Mouse (Mus musculus) retina, postnatal 7 days (tissue): ENCODE measurements at regions not wholly inside any gene's neighbourhood (a gene's known extent, or its start where the extent isn't known, plus 50 kb on each side); places are given as distances from the start of the nearest gene placed in this dataset.
"Not testable (repeated sequence)": the region's sequence is repeated elsewhere in the genome, so short reads cannot be mapped to it uniquely, and the experiment has no call there.

Source experiments
- DNase-seq: peaks from one replicate; pipeline ENCODE4 v3.0.0-alpha.2; 2012; ENCODE audit warnings: low read depth, low spot score

GRCm38 (mm10) chr4:28064935-28065334, 748.0 kb upstream of the Epha7 start:
- no peak for DNase-seq

- DNase-seq, result no peak
Measured at GRCm38 (mm10) chr4:28065828-28066227, 747.1 kb upstream of the Epha7 start.

- DNase-seq, result no peak
Measured at GRCm38 (mm10) chr4:28079030-28079429, 733.9 kb upstream of the Epha7 start.

DNA sequence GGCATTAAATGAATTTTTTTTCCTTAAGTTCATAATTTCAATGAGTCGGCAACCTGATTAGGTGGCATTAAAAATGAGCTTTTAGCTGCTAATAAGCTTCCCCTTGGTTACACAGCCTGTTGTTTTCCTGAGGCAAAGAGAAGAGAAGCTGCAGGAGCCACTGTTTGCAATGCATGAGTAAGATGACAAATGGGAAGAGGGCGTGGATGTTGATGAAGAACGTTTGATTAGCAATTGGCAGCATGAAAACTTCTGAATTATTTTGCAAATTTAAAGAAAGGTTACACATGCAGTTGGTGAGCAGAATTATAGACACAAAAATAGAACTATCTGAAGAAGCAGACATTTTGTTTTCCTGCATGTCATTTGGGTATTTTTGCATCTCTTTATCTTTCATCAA, 720.1 kb upstream of the Epha7 start:
- no peak for DNase-seq

- no peak for DNase-seq
Measured at GRCm38 (mm10) chr4:28143165-28143564, 669.8 kb upstream of the Epha7 start.

DNA sequence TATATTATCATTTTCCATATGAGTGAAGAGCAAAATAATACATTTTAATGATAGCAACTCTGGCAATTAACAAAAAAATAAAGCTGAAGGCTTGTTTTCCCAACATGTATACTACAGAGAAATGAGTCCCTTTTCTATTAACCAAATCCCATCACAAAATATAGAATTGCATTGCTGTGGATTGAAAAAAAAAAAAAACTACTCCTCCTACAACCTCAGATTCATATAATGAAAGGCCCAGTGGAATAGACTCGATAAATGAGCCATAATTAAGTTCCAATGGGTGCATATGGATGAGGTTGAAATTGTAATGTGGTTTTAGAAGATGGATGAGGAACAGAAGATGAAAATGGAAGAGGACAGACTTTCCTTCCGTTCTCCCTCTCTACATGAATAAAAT, 657.8 kb upstream of the Epha7 start:
- DNase-seq, result no peak

DNA sequence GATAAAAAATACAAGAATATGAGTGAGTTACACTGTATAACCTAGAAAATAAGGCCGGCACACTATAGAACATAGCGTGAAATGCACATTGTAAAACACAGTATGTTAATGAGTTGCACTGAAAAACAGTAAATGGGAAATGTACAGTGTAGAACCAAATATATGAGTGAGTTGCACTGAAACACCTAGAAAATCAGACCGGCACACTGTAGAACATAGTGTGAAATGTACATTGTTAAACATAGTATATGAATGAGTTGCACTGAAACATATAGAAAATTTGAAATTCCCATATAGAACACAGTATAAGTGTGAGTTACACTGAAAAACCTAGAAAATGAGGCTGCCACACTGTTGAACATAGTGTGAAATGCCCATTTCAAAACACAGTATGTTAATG, 636.2 kb upstream of the Epha7 start:
- DNase-seq, result peak; percentile 54

DNA sequence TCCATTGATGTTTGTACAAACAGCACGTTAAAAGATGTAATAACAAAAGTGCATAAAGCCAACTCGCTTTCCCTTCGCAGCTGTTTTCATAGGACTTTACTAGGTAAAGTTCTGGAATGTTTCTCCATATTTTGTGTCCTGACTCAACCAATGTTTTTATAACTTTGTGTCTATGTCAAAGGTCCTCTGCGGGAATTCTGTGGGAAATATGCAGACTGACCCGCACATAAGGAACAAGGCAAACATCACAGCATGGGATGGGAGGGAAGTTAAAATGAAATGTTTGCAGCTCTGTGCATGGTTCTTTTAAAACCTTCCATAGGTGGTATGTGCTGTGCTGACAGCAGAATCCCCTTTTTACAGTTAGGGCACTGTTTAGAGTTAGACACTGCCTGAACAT, 622.1 kb upstream of the Epha7 start:
- DNase-seq, result no peak

DNA sequence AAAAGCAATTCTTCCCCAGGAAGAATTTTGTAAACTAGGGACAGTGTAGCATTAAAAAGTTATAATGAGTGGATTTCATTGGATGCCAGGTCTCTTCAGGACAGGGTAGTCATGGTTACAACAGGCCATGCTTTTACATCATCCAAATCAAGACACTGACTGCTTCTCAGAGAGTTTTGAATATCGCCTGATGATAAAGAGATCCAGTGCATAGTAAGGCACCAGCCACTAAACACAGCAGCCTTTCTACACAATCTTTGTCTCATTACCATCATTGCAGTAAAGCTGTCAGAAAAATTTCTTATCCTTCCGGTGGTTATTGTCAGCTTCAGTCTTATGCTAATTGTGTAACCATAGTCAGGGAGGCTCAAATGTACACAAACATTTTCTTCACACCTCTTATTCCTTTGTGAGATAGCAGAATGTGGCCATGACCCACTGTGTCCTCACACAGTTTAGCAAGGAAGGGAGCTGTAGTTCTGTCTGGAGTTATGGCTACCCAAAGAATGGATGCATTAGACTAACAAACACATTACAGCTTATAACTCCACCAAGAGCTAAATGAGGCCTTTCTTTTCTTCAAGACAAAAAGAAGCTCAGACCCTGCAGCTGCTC, 585.2 kb upstream of the Epha7 start:
- DNase-seq, result no peak

DNA sequence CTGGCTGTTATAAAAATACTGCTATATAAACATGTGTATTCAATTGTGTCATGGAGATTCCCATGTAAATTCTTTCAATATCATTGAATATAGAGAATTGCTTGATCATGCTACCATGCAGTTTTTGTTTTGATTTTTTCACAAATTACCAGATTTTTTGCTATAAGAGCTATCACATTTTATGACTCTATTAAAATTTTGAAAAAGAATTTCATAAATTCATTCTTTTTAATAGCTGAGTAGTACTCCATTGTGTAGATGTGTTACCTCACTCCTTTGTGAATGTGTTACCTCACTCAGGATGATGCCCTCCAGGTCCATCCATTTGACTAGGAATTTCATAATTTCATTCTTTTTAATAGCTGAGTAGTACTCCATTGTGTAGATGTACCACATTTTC, 577.4 kb upstream of the Epha7 start:
- DNase-seq, result not testable (repeated sequence)

GRCm38 (mm10) chr4:28242272-28242671, 570.7 kb upstream of the Epha7 start:
- DNase-seq, result no peak
